Mouse (Mus musculus): Measurements from ENCODE around the gene Ntrk3.

Ntrk3 gene

DNA sequence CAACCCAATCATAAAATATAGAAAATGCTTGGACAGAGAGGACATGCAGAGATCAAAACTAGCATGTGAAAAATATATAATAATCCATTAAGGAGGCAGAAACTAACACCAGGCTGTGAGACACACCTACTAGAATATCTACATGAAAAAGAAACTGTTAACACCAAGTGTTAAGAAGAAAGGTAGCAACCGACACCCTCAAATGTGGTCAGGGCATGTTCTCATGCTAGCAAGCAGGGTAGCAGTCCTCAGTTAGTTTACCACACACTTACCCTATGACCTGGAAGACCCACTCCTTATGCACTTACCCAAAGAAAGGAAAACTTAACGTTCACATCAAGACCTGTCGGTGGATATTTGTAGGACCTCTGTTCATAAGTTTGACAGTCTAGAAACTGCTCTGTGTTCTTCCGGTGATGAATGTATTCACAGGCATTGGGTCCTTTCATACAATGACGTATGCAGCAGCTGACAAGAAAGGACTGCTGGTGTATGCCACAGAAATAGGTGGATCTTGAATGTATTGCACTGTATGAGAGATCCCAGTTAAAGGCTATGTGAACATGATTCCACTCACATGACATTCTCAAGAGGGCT is at the start of gene Ntrk3:
Ntrk3 (minus strand) TSS at position 399 of the 597 bp plus-strand sequence.
- DNase-seq (ENCODE audit: low read depth): no peak

DNA sequence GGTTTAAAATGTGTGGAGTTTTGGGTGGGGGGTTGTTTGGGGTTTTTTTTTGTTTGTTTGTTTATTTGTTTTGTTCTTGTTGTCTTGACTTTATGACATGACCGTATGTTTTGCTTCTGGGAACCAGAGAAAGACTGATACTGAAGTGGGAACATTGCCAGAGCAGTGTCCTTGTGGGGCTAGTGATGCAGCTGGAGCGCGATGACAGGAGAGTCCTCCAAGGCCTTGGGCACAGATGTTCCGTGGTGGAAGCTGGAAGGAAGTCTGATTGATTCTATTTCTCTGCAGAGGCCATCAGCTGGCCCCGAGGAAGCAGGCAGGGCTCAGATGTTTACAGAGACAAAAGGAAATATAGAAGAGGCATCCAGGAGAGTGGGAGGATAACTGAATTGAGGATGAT is 48.1 kb upstream of the Ntrk3 start:
- DNase-seq (ENCODE audit: low read depth): no peak

DNA sequence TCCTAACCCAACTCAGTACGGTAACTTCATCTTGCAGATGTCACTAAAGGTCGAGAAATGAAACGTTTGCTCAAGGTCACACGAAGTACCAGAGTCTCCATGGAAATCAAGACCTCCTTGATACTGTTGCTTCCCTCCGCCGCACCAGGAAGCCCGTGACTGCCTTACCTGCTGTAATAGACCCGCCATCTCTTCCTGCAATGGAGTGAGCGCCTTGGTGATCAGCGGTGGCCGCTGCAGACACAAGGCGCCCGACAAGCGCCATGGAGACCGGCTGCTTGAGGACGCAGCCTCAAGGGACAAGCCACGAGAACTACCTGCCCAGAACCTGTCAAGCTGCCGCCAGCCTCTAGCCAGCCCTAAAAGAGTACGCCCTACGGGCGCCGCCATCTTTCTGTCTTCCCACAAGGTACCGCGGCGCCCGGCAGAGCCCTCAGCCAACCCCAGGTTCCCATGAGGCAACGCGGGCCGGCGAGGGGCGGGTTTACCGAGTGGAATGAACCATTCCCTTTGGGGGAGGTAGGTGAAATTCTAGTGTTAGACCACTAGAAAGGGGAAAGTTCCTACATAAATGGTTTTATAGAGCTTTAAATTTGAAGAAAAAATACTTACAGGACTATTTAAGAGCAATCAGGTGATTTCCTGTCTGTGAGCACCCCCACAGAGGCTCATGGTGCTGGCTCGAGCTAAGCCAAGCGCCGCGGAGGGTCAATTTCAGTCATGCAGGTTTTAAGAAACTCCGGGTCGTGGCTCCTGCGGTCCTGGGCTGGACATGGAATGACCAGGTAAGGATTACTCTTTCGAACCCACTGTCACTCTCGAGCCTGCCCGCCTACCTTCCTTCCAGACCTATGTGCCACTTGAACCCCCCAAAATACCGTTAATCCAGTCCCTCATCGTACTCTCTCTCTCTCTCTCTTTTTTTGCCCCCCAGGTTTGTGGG is 45.1 kb upstream of the Ntrk3 start, which contains the start of the genes Mrps11 and Mrpl46:
Mrps11 (plus strand) TSS at position 481 of the 943 bp plus-strand sequence.
Mrpl46 (minus strand) TSS at position 893 of the 943 bp plus-strand sequence.
- DNase-seq (ENCODE audit: low read depth): peak; percentile 78

DNA sequence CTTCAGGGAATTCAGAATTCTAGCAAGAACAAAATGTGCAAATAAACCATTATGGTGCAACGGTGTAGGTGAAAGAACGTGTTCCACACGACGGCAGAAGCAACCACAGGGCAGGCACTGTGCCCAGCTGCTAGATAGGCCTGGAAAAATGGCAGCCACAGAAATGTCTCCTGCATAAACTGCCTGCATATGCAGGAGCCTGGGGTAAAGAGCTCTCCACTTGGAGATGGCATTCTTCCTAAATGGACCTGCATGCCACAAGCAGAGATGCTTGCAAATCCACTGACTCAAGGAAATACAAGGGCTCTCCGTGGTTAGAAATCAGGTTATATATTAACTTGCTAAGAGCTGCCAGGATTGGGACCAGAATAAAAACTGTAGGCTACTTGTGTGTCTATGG is 40.9 kb upstream of the Ntrk3 start:
- no peak for DNase-seq (ENCODE audit: low read depth)

DNA sequence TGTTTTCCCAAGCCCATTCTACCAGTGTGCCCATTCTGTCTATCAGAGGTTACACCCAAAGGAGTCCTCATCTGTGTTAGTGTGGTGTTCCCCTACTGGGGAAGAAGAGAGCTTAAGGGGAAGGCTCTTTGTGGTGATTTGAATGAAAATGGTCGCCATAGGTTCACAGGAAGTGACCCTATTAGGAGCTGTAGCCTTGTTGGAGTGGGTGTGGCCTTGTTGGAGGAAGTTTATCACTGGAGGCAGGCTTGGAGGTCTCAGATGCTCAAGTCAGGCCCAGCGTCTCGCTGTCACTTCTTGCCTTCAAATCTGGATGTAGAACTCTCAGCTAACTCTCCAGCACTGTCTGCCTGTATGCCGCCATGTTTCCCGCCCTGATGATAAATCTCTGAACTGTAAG is 33.1 kb upstream of the Ntrk3 start:
- no peak for DNase-seq (ENCODE audit: low read depth)

DNA sequence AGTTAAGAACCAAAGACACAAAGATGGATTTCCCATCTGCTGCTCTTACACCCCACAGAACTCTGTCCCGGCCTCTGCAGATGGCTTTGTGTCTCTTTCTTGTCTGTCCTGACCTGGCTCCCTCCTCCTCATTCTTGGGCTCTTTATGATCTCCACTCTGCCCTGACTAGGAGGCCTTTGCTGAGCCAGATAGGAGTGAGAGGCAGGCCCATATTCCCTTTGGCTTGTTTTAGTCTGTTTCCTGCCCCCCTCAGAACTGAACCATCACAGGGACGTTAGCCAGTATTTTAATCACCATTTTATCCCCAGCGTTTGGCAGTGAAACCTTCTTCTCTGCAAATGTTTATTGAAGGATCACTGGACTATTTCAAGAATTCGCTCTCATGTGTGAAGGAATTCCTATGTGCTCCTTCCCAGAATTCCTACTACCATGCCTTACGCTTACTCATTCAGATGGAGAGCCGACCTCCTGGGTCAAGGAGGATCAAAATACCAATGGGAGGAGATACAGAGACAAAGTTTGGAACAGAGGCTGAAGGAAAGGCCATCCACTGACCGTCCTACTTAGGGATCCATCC is 31.4 kb upstream of the Ntrk3 start:
- no peak for DNase-seq (ENCODE audit: low read depth)

DNA sequence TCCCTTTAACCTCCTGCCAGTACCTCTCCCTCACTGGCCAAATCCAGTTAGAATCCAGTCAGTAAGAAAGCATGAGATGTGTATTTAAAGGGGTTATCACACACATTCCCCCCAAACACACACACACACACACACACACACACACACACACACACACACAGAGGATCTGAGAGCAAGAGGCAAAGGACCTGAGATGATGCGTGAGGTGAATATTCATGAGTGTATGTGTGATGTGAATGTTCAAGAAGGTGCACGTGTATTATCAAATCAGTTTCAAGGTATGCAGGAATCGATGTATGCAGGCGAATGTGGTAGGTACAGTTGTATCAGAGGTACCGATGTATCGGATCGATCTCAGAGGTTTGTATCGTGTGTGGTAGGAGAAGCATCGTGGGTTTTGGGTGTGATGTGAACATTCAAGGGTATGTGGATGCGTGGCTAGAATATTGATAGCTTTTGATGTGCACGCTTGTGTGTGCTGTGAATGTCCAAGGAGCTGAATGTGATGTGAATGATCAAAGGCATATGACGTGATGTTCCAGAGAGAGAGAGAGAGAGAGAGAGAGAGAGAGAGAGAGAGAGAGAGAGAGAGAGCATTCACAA is 30.2 kb upstream of the Ntrk3 start:
- DNase-seq (ENCODE audit: low read depth): no peak

DNA sequence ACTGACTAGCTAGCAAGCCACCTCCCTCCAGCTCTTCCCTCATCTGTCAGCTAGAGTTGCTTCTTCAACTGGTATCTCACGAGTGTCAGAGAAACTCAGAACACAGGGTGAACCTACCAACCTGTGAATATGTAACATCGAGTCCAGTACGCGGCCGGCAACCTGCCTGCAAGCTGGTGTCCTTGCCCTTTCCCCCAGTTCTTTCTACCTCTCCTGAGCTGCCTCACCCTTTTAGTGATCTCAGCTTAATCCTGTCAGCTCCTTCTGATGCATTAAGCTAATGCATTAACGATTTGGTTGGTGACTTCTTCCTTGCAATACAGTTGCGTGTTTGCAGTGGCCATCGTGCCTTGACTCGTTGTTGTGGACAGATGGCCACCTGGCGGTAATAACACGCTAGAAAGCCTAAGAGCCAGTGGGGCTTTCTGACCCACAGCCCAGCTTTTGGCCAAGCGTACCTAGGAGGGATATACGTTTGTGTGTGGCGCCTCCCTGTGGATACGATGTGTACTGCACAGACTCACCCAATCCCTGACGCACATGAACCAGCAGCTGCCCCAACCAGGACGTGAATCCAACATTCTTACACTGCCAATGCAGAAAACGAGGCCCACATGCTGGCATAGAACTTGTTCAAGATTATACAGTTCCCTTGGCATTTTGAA is 28.3 kb upstream of the Ntrk3 start:
- peak; percentile 60 for DNase-seq (ENCODE audit: low read depth)

DNA sequence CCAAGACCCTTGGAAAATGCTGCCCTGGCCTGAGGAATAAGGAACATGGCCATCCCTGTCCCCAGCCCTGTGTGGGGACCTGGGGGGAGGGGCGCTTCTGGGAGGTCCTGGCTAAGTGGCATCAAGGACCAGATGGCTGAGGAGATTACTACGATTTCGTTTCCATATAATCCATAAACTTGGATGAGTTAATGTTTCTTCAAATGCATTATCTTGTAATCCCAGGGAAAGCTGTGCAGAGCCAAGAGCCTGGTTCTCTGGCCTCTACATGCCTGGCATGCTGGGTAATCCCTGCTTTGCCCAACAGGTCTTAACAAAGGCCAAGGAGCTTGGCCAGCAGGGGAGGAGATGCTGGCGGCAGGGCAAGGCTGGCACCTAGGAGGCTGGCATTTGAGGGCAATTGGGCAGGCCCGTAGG is 27.4 kb upstream of the Ntrk3 start:
- DNase-seq (ENCODE audit: low read depth): no peak

DNA sequence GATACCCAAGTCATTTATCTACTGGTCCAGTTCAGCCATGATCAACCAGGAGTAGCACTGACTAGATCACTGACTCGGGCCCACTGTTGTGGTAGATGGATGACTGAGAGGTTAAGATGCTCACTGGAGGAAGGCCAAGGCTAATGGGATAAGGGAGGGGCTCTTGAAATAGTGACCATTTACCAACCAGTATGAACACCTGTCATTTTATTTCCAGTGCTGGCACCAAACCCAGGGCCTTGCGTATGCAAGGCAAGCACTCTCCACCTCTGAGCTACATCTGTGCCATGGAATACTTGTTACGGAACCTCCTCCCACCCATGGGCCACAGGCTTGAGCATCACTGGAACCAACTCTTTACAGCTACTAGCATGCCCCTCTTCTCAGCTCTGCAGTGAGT is 26.0 kb upstream of the Ntrk3 start:
- DNase-seq (ENCODE audit: low read depth): no peak

DNA sequence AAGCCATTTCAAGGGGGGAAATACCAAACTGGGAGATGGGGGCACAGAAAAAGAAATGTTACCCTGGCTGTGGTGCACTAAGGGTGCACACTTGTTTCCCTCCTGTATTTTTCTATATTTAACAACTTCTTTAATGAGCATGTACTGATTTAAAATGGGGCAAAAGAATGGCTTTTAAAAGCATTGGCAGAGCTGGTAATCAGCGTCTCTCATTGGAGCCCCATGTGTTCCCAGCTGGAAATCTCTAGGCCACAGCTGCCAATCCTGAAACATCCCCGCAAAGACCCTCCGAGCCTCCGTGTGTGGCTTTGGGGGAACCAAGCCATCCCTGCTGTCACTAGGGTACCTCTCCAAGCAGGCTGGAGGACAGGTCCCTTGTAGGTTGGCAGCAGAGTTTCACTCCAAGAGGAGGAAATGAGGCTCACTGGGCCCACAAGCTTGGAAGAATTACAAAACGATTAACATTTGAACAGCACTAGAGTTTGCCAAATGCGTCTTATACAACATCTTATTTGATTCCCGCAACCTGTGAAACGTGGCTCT is 16.7 kb upstream of the Ntrk3 start:
- no peak for DNase-seq (ENCODE audit: low read depth)

DNA sequence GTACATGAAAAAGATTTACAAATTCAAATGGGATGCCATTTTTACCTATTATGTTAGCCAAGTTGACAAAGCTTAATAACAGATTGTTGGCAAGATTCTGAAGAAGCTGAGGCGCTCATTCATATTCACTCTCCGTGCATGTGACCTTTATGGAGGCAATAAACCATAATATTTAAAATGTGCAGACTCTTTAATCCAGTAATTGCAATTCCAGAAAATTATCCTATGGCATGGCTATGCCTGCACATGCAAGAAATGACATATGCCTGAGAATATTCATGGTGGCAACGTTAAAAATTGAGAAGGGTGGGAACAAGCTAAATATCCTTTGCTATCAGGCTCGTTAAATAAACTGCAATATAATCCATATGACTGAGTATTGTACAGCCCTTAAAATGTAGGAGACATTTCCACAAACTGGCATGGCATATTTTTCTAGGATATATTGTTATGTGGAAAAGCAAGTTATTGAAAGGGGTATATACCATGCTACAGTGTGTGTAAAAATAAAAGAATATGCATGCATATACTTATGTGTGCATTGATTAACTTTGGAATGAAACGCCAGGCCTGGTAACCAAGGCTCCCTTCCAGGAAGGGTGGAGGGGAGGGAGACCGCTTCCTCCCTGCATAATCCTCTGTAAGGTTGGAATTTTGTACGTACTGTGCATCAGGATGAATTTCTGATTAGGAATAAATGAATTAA is 16.1 kb upstream of the Ntrk3 start:
- no peak for DNase-seq (ENCODE audit: low read depth)

DNA sequence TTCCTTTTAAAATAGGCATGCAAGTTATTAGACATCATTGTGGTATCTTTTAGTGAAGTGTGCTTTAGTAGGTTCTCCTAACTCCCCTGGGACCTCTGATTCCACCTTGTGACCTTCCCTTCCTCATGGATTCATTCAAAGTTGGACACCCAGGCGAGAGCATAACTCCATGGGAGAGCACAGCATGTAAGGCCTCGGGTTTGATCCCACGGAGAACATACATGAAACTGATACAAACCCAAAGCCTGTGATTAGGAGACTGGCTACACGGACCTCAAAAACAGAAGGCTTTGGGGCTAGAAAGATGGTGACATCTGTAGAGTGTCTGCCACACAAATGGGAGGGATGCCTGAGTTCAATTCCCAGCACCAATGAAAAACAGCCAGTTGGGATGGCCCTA is 15.1 kb upstream of the Ntrk3 start:
- DNase-seq (ENCODE audit: low read depth): no peak

DNA sequence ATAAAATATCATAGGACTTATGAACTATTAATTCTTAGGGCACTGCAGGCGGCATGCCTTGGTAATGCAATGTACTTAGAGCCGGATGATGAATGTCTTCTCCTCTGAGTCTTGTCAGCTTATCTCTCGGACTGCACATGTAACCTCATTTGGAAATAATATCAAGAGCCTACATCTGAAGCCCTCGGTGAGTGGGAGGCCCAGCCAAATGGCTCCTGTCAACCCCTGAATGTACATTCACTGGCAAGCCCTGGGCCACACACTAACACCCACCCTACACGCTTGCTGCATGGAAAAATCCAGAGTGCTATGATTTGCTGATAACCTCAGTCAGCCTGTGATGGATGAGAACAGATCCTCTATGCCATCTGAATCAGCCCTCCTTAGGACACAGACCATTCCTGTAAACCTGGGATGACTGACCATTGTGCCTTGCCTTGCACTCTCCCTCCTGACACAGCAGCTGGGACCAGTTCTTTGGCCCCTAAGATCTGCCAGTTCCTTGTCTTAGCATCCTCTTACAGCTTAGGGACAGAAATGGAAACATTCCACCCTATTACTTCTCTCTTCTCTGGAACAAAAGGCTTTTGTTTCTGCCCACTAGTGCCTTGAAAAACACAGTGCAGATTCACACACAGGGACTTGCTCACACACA is 6.0 kb upstream of the Ntrk3 start:
- DNase-seq (ENCODE audit: low read depth): no peak

DNA sequence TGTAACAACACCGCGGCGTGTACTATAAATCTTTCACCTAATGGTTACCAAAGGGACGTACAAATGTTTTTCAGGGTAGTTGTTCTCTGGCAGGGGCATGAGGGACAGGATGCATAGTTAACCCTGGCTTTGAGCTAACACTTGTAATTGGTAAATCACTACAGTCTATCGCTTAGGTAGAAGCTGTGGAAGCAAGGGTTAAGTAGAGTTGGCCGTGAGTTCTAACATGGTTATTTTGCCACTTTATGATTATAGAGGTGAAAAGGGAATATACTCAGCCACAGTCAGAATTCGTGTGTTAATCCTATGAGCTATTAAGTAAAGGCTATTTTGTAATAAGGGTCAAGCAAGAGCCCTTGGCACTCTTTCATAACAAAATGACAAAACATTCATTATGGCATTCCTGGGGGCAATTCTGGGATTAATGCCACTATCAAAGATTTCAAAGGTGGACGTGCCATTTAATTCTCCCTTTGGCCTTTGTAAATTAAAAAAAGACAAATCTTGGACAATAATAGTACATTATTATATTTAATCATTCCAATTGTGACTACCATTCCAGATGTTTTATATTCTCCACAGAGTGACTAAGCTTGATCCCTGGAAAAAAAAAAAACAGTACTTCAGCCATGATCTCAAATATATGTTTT is 1.7 kb upstream of the Ntrk3 start:
- DNase-seq (ENCODE audit: low read depth): no peak

DNA sequence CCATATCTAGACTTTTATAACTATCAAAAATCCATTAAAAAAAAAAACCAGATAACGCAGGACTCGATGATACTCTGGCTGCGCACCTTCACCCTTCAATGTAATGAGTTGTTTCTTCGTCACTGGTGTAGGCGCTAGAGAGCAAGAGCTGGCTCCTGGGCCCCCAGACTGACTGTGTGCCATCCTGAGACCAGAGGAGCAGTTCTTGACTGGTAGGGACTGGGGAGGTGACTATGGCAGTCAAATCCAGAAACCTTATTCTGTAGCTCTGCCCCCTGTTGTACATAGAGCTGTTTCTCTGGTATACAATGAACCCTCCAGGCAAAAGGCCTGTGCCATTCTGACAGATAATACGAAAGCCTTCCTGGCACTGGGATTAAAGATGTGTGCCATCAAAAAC is 616 bp downstream of the Ntrk3 start:
- DNase-seq (ENCODE audit: low read depth): no peak

DNA sequence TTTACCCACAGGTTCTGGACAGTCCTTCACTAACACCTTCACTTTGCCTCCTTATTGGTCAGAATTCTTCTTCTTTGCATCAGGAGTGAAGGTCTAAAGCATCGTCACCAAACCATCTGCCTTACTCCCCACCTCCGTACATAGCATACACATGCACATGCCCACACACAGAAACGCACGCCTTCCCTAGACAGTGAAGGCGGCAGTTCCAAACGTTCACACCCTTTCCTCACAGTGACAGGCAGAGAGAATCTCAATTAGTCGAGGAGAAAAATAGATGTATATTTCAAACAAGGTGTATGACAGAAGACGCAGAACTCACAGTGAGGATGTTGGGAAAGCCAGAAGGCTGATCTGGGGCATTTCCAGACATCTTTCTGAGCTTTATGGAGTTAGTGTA is 6.4 kb downstream of the Ntrk3 start:
- no peak for DNase-seq (ENCODE audit: low read depth)

DNA sequence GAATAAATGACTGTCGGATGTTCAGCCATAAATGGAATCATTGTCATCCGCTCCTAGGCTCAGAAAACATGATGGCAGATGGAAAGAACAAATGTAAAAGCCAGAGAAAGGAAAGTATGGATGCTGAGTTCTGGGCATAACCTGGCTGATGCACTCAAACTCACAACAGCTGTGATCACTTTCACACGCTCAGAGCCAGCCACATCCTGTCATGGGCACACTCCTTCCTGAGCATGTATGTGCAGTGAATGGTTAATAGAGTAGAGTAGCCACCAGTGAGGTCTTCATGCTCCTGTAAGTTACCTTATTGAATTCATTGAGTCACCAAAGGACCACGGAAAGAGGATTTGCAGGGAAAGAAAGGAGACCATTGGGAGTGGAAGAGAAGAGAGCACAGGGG is 13.2 kb downstream of the Ntrk3 start:
- no peak for DNase-seq (ENCODE audit: low read depth)

DNA sequence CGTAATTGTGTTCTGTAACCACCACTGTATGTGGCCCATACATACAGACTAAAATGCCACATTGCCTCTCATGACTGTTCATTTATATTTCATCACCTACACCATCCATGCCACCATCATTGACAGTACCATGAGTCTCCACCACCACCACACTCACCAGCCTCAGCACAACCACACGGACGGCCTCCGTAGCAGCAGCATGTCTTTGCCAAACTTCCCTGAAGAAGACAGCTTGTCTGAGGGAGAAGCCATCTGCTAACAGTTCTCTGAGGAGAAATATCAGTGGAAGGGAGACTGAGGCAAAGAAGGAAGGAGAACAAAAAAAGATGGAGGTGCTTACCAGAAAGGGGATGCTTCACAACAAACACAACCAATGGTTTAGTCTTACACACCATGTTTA is 15.8 kb downstream of the Ntrk3 start:
- DNase-seq (ENCODE audit: low read depth): no peak
